ENCODE assay signal across 13 mouse cellular contexts in the genomic region with DNA sequence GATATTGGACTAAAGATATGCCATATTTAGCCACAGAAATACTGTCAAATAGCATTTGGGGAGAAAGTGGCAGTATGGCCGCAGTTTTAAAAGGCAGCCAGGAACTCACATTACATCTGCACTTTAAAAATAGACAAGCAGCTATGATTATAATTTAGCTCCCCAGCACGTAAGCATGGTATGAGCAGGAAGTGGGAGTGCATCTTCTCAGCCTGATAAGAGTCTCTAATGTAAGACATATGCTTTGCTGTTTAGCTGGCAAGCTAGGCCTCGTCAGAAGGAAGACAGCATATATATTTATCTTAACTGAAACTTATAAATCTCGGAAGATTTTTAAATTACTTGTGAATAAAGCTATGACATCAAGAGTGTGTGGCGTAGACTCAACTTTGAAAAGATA. TPM values are rescaled to one million over a fixed set of nuclear protein-coding genes. Genes with fewer than 3 reads are reported as not detected.
A peak's percentile ranks its signal among the peaks of the same experiment; 100 is the strongest.
DNase-seq lines count a peak whose midpoint lies in the region; ATAC-seq and TF ChIP-seq lines count a peak whose summit lies in the region.
"Had no signal": no experiment of that assay in that cellular context is flagged by ENCODE, and none has a peak within 500 bp of the region (broad histone marks: within the 10 kb centered on the region; RNA-seq: fewer than 3 reads in every experiment).

No protein-coding gene starts in this region.

- H3K4me1 ChIP-seq in heart, adult 2 months (ENCODE audit: control insufficient read depth, insufficient read depth, low read length): peaks cover 1% of the 10 kb centered on the region; the same call in 1 of the 2 replicates

- H3K79me2 ChIP-seq in heart, adult 2 months (replicated peaks; ENCODE audit: control insufficient read depth, insufficient read depth, low read length): no peaks in the 10 kb centered on the region

- peak overlapping the region; percentile 19 for H3K27ac ChIP-seq in heart, adult 2 months
- peak overlapping the region; percentile 87 for H3K27ac ChIP-seq in left cerebral cortex, adult 2 months

- no peak overlapping the region for H3K9ac ChIP-seq in heart, adult 2 months (ENCODE audit: low read depth, low read length)
- H3K9ac ChIP-seq: liver, postnatal 0 days had no signal

- no peak overlapping the region for H3K4me3 ChIP-seq in heart, adult 2 months
- H3K4me3 ChIP-seq in left cerebral cortex, adult 2 months: no peak overlapping the region

- ATAC-seq in cerebellum, adult (ENCODE audit: insufficient number of reproducible peaks, low FRiP score, low TSS enrichment): no peak
- ATAC-seq: liver, postnatal 0 days had no signal

- H3K36me3 ChIP-seq in heart, adult 2 months (ENCODE audit: control insufficient read depth, insufficient read depth, low read length): 0 out of 2 replicates have a peak, but pooled peaks cover 2% of the 10 kb centered on the region

- H3K27me3 ChIP-seq in heart, adult 2 months (ENCODE audit: control insufficient read depth, insufficient read depth, low read length): no peaks in the 10 kb centered on the region

- no peak for DNase-seq in heart, adult 2 months
- no peak for DNase-seq in heart, postnatal 36 days
- DNase-seq in left cerebral cortex, adult 2 months (ENCODE audit: extremely low spot score in 1 of 2, low spot score in 2 of 2): no peak
- no peak for DNase-seq in left cerebral cortex, postnatal 36 days (ENCODE audit: low spot score in 2 of 2)
- peak; percentile 8 for DNase-seq in CD4-positive helper T cell, adult 2 months (ENCODE audit: low read depth, low spot score)
- DNase-seq in brain, adult 2 months (ENCODE audit: low read depth, low spot score): peak; percentile 78
- no peak for DNase-seq in thymus, postnatal 10 days (ENCODE audit: low spot score in 2 of 2)
- DNase-seq: cerebellum, adult 9-11 months; gastrocnemius, postnatal 25 days; kidney, postnatal 14 days; liver, postnatal 0 days; thymus, postnatal 25 days had no signal

- 34% methylated on average over 5 of the region's 5 CpGs for WGBS in heart, adult 2 months

- no peak for TF ChIP-seq POLR2A in heart, adult 2 months (IDR thresholded peaks at IDR 0.05; ENCODE audit: insufficient read depth, low read depth, low read length)

- intact Hi-C loops in heart, adult 2 months (cut with DNase I): no loop called here
- intact Hi-C loops in heart, postnatal 36 days (cut with DNase I): no loop called here
- intact Hi-C loops in left cerebral cortex, adult 2 months (cut with DNase I): loop anchor here (1.0 kb wide), 1 partner anchor 12 kb away; no protein-coding TSS in a partner anchor
- intact Hi-C loops in left cerebral cortex, postnatal 36 days (cut with DNase I): no loop called here

- TF ChIP-seq CTCF in heart, adult 2 months (IDR thresholded peaks at IDR 0.05): no peak
- TF ChIP-seq CTCF in left cerebral cortex, adult 2 months (IDR thresholded peaks at IDR 0.05): no peak

- TF ChIP-seq EP300 in heart, adult 2 months (IDR thresholded peaks at IDR 0.05; ENCODE audit: insufficient read depth, low read depth, low read length): no peak

RNA-seq across cellular contexts. Expression of gene Sept7, which starts 32.4 kb away (rescaled TPM):
- total RNA-seq in heart, adult 2 months (2021): 100 to 1,000 TPM; 109 to 111 TPM
- polyA plus RNA-seq in heart, adult 2 months (2012; rRNA removed): 15.9 and 34.6 TPM in 2 replicates
- total RNA-seq in heart, postnatal 36 days (2021): 100 to 1,000 TPM; 112 to 113 TPM
- total RNA-seq in left cerebral cortex, adult 2 months (2021): 100 to 1,000 TPM; 349 to 384 TPM
- total RNA-seq in left cerebral cortex, postnatal 36 days (2021): 100 to 1,000 TPM; 381 to 384 TPM

Comparison
In these comparisons a context has a peak if more than half of its experiments do, and no peak if none do; other contexts are left out.
1. DNase-seq: peak in CD4-positive helper T cell, adult 2 months (single experiment) and brain, adult 2 months (single experiment); none in heart, adult 2 months (0 of 2), heart, postnatal 36 days (0 of 2), left cerebral cortex, adult 2 months (0 of 2), left cerebral cortex, postnatal 36 days (0 of 2) and thymus, postnatal 10 days (0 of 2).